Mouse (Mus musculus) kidney, adult 9 months (tissue): ENCODE data around the gene Rai2.

Experiments
- DNase-seq: peaks from one replicate; pipeline ENCODE4 v3.0.0; 2022

Gene Rai2

DNA sequence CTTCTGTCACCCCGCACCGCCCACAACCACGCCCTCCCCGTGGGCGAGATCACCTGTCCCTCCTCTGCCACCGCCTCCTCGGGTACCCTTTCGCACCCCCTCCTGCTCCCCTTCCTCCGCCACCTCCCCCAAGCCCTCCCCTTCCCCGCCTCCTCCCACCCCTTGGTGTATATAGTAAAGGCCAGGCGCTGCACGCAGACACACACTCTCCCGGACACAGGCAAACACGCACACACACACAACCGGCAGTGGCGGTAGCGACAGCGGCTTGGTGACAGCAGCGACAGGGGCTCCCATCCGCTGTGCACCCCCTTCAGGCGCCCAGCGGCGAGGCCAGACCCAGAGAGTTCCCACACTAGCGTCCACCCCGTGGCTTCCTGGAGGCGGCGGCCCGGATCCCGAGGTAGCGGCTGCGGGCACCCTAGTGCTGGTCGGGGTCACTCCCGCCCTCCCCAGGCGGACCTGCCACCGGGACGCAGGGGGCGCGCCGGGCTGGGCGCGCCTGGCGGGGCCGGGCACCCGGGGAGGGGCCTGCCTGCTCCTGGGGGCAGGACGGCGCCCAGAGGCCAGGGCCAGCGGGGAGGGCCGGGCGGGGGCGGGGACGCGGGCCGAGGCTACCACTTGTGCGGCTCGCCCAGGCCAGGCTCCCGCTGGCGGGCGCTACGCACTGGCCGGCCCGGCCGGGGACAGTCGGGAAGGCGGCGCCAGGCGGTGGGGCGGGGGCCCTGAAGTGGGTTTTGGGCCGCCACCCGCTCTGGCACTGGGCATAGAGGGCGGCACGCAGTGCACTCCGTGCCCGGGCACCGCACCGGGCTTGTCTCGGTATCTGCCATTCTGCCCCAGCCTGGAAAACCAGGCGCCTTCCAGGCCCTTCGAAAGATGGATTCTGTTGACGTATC lies at the start of gene Rai2:
TSS of gene Rai2 (plus strand) at position 205 of the 899 bp plus-strand sequence.
- peak; percentile 43 for DNase-seq

DNA sequence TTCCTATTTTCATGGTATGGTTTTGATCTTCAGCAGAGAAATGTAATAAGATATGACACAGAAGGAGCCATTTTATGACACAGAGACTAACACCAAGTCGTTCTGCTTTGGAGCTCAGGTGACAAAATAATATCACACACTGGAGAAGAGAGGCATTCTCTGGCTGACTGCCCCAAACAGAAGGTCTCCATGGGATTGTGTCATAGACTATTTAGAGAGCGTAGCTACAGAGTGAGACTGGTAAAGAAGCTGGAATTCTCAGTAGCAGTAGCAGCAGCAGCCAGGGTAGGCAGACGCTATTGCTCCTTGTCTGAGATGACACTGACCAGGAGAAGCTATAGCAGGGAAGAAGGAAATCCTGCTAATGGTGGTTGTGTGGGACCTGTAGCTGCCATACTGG lies 27.5 kb upstream of the Rai2 start:
- DNase-seq, result no peak

DNA sequence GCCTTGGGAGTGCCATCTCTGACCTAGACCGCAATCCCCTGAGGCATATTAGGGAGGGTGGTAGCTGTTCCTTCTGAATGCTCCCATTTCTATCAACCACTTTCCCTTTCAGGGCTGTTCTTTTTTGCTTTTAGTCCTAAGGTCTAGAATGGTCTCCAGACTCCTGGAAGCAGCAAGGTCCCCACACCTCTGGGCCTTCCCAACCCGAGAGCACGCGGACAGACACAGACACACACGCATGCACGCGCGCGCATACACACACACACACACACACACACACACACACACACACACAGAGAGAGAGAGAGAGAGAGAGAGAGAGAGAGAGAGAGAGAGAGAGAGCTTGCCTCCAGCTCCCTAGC lies 385 bp upstream of the Rai2 start:
- peak; percentile 5 for DNase-seq

GRCm38 (mm10) chrX:161717764-161718382 lies 1.0 kb downstream of the Rai2 start:
- peak; percentile 17 for DNase-seq

- no peak for DNase-seq
Observed at GRCm38 (mm10) chrX:161718548-161718947, 1.7 kb downstream of the Rai2 start.

DNA sequence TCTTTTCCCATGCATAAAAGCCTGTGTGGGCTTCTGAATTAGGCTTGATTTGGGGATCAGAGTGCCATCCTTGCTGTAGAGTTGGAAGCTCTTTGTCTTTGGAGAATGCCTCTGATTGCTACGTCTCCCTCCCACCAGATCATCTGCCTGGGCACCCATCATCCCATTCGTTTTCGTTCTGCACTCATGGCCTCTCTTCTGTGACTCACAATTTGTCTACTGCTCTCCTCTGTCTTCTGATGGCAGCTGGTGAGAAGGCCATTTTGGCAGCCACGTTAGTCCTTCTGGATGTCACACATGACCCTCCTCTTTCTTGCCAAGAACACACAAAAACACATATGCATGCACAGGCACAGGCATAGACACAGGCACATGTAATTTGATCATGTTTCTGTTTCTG lies 4.2 kb downstream of the Rai2 start:
- no peak for DNase-seq

- DNase-seq, result peak; percentile 59
Observed at GRCm38 (mm10) chrX:161723391-161723808, 6.5 kb downstream of the Rai2 start.

- no peak for DNase-seq
Observed at GRCm38 (mm10) chrX:161726257-161726656, 9.4 kb downstream of the Rai2 start.

DNA sequence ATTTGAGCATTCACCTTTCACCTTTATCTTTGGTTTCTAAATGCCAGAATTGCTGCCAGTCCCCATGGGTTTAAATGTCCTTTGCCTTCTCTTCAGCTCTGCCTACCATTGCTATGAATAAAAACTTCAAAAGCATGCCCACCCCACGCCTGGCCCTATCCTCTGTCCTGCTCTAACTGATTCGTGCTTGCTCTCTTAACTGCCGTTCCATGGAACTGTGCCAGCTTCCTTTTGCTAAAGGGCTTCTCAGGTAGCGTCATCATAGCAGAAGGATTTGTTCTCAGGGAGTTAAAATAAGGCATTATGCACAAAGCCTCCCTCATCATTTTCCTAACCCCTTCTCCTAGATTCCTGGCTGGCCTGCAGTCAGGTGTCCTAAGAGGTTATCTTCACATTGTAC lies 11.6 kb downstream of the Rai2 start:
- no peak for DNase-seq

DNA sequence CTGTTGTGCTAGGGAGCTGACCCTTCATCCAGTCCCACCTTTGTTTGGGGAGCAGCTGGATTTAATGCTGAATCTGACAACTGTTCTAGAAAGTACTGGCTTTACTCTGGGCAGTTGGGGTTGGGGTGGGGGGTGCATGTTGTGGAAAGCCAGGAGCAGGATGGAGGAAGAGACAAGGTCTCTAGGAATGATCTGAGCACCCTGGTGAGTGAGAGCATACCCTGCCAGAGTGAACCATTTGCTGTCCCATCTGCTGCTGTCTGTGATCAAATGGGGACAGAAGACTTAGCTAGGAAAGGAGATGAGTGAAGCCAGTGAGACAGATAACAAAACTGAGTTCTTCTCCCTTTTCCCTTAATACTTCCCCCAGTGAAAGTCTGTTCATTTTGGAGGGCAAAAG lies 13.2 kb downstream of the Rai2 start:
- DNase-seq, result no peak

DNA sequence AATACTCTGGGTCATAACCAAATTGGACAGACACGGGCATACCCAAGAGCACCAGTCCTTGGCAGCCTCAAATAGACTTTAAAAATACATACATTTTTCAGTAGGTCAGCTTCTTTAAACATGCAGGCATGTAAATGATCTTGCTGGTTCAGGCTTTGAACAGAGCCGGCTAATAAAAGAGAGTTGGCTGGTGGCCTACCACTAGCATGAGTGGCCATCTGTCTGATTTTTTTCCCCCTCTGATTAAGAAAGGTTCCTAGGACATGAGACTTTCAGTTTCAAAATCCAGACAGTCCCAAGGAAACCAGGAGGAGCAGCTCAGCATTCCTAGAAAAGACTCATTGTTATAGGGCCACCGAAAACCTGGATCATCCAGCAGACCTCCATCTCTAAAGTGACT lies 15.0 kb downstream of the Rai2 start:
- DNase-seq, result no peak

DNA sequence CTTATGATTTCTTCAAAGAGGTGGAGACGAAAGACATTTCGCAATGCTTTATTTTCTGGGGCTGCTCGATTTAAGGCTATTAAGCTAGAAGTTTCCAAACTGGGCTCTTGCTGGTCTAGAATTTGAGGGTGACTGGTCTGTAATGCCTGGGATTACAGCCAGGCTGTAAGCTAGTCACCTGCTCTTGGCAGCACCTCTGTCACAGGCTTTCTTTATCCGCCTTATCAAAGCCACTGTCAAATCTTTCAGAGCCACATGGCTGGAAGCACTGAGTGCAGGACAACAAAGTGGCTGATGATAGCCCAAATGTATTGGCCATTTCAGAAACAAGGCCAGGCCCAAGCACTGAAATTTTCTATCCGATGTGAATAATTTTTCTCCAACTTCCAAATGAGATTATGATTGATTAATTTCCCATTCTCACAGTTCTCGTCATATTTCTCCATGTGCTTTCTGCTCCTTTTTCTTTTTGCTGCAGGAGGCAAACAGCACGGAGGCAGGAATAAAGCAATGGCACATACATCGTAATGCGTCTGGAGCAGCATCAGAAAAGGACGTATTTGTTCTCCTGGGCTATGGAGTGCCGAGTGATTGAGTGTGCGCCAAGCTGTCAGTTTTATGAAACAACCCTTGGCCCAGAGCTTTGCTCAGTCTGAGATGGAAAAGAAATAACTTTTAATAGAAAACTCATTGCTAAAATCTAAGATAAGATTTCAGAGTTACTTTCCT lies 16.9 kb downstream of the Rai2 start:
- DNase-seq, result no peak

- DNase-seq, result no peak
Observed at GRCm38 (mm10) chrX:161734310-161734676, 17.4 kb downstream of the Rai2 start.

- no peak for DNase-seq
Observed at GRCm38 (mm10) chrX:161739374-161739773, 22.5 kb downstream of the Rai2 start.

- DNase-seq, result peak; percentile 11
Observed at GRCm38 (mm10) chrX:161743080-161743479, 26.2 kb downstream of the Rai2 start.

DNA sequence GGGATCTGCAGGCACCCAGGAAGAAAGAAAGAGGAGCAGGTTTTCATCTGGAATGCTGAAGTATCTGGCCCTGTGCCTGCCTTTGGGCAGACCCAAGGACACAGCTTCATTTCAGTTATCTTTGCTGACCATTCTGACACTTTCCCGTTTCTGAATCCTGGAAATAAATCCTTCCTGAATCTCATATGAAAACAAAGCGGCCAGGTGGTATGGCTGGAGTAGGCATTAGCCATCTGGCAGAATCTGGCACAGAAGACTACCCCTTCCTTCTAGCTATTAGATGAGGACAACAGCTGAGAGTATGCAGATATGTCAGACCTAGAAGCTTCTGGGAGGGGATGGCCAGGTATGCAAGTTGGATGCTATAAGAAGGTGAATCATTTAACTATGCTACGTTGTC lies 28.4 kb downstream of the Rai2 start:
- DNase-seq, result no peak

DNA sequence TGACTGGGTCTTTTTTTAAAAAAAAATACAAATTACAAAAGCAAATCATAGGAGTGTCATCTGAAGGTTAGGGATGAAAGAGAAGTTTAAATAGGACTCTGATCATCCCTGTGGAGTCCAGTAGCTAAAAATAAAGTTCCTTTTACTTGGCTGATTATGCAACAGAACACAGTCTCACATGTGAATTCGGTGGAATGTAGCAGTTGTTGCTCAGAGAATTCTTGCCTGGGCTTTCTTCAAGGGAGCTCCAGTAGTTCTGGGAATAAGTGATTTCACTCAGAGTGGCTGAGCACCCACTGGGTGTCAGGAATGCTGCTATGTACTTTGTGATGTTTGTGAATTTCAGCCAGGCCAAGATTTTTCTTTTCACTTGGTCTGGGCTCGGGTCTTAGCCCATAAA lies 30.5 kb downstream of the Rai2 start:
- no peak for DNase-seq

GRCm38 (mm10) chrX:161753514-161753913 lies 36.6 kb downstream of the Rai2 start:
- DNase-seq, result no peak

- no peak for DNase-seq
Observed at GRCm38 (mm10) chrX:161776321-161776962, 59.6 kb downstream of the Rai2 start.

- DNase-seq, result no peak
Observed at GRCm38 (mm10) chrX:161780321-161781034, 63.6 kb downstream of the Rai2 start.

DNA sequence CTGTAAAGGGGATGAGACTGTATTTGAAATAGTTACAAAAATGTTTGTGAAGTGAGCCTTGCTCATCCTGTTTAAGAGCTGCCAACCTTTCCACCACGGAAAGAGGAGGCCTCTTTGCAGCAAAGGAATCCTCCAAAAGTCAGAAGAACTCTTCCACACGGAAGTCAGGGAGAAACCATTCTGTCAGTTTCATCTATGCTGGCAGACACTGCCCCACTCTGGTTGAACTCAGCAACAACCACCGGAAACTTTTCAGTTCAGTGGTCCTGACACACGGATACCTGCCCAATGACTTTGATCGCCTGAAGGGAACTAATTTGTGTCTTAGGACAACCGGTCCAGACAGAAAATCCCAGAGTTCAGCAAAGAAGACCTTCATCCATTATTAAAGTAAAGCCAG lies 73.3 kb downstream of the Rai2 start:
- peak; percentile 18 for DNase-seq

- peak; percentile 34 for DNase-seq
Observed at GRCm38 (mm10) chrX:161826186-161826585, 109.3 kb downstream of the Rai2 start.
